Mouse (Mus musculus) heart, adult 2 months (tissue): Measurements from ENCODE around the gene Phgdh.
A peak's percentile ranks its signal among the peaks of the same experiment; 100 is the strongest.

Source experiments
- CTCF ChIP-seq: fragments of 200-600 bp; IDR thresholded peaks from 2 replicates; pipeline ENCODE4 v1.8.1; 2022; ENCODE audit warnings: antibody characterized with exemption, mild to moderate bottlenecking, moderate library complexity
- EP300 ChIP-seq: fragments of 200-500 bp; IDR thresholded peaks from 2 replicates; pipeline ENCODE4 v1.6.1; 2011; ENCODE audit warnings: low read depth, low read length, control low read depth; ENCODE audit not compliant: insufficient read depth
- POLR2A ChIP-seq: fragments of 200-500 bp; IDR thresholded peaks from 2 replicates; pipeline ENCODE4 v1.6.1; 2011; ENCODE audit warnings: mild to moderate bottlenecking, low read depth, low read length, control low read depth; ENCODE audit not compliant: insufficient read depth

- TF ChIP-seq CTCF (no peak), POLR2A (peak; percentile 61; the same call in 1 of the 2 replicates), EP300 (no peak)
Observed at GRCm38 (mm10) chr3:98280204-98280932, 59.4 kb downstream of the Phgdh start, which contains the start of gene Hmgcs2.
